Mouse (Mus musculus): ENCODE data around the gene 5730409E04Rik.
A peak's percentile ranks its signal among the peaks of the same experiment; 100 is the strongest.

5730409E04Rik gene

DNA sequence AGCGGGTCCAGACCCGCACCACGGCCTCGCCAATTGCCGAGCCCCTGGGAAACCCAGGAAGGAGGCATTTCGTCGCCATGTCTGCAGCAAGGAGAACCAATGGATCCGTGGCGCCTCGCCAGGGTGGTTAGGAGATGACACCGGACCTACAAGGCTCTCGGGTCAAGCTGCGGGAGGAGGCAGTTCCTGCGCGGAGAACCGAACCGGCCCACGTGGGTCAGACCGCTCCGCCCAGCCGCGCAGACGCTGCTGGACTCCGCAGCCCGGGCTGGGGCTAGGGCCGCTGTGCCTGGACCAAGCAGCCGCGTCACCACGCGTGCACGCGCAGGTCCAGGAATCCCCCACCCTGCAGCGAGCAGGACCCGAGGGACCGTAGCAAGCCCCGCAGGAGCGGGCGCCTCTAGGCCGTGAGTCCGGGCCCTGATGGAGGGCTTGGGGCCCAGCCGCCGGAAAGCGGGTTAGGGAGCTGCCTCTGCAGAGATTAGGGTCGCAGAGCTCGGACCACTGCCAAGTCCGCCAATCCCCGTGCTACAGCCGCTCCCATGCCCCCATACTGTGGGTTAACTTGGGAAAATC lies at the start of gene 5730409E04Rik:
TSS of gene 5730409E04Rik (plus strand) at position 213 of the 576 bp plus-strand sequence.
- DNase-seq (ENCODE audit: low read depth, low spot score), result no peak

DNA sequence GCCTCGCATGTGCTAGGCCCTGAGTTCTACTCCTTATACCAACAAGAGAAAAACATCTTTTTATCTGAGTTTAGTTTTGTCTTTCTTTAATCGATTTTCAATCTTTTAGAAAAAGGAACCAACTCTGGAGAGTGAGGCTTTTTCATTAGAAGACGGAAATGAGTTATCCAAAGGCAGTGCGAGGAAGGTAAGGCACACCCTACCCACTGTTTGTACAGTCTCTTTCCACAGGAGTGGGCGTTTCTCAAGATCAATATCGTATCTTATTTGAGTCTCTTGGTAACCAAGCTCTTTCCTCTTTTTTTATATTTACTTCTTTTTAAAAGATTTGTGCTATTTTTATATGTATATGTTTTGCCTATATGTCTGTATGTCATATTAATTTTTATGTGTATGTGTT lies 45.8 kb upstream of the 5730409E04Rik start:
- no peak for DNase-seq (ENCODE audit: low read depth, low spot score)

DNA sequence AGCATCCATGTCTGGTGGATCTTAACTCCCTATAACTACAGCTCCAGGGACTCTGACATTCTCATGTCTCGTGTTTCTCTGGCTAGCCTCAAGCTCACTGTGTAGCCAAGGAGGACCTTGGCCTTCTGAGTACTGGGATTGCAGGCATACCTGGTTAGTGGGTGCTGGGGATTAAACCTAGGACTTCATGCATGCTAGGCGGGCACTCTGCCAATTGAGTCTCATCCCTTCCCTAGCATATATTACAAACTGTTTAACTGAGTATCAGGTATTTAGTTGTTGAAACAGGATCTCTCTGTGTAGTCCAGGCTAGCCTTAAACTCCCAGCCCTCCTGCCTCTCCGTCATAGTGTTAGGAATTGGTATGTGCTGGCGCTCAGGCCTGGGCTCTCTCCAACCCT lies 42.4 kb upstream of the 5730409E04Rik start:
- no peak for DNase-seq (ENCODE audit: low read depth, low spot score)

DNA sequence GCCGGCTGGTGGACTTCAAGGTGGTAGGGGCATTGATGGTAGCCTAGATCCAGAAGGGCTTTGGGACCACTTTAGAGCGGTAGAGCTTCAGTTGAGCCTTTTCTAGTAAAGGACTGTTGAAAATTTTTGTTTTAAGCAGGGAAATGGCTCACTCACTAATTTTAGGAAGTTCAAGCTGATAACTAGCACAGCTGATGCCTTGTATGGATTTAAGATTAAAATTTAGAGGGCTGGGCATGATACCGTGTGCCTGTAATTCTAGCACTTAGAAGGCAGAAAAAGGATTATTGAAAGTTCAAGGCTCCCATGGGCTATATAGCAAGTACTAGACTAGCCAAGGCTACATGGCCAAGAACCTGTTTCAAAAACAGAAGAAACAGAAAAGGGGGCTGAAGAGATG lies 39.8 kb upstream of the 5730409E04Rik start:
- DNase-seq (ENCODE audit: low read depth, low spot score), result no peak

DNA sequence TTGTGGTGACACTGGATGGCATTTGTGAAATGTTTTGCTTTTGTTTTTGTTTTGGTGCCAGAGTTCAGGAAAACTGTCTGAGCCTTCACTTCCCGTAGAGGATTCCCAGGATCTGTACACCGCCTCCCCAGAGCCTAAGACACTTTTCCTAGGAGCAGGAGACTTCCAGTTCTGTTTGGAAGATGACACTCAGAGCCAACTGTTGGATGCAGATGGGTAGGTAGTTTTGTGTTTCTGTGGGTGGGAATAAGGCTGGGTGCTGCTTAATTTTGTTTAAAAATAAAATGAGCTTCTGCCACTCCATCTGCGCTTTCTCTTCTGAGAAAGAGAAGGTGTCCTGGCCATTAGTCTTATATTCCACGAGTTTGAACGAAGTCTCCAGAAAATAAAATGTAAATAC lies 33.3 kb upstream of the 5730409E04Rik start:
- DNase-seq (ENCODE audit: low read depth, low spot score), result no peak

DNA sequence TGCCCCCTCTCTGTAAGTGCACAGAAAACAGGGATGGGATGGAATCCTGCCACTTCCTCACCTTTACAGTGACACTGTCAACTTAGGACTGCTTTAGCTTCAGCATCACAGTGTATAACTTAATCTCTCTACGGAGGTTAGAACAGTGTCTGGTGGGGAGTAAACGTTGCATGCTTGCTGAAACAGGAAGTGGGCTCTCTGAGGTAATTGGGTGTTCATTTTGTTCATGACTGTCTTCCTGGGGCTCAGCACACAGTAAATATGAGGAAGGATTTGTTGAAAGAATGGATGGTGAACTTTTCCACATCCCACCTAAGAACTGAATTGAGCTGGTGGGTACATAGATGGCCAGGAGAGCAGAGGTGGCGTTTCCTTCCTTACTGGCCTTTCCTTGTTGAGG lies 31.7 kb upstream of the 5730409E04Rik start:
- no peak for DNase-seq (ENCODE audit: low read depth, low spot score)

DNA sequence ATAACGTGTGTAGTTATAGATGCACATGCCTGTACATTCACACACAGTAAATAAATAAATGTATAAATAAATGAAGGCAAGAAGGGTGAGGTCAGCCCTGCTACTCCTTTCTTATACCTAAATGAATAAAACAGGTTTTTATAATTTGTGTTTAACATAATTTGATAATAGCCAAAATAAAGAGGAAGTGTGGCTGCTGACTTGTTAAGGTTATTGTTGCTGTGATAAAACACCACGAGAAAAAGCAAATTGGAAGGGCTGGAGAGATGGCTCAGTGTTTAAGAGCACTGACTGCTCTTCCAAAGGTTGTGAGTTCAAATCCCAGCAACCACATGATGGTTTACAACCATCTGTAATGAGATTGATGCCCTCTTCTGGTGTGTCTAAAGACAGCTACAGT lies 30.5 kb upstream of the 5730409E04Rik start:
- no peak for DNase-seq (ENCODE audit: low read depth, low spot score)

DNA sequence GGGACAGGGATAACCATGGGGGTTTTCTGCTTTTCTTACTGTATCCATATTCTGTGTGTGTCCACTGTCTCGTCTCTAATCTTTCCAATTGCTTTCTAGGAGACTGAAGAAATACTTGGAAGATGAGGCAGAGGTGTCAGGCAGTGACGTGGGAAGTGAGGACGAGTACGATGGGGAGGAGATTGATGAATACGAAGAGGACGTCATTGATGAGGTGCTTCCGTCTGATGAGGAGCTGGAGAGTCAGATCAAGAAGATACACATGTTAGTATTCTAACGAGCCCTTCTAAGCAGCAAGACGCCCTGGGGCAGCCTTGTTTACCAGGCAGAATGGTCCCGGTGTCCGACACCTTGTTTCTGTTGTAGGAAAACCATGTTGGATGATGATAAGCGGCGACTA lies 23.9 kb upstream of the 5730409E04Rik start:
- DNase-seq (ENCODE audit: low read depth, low spot score), result no peak

DNA sequence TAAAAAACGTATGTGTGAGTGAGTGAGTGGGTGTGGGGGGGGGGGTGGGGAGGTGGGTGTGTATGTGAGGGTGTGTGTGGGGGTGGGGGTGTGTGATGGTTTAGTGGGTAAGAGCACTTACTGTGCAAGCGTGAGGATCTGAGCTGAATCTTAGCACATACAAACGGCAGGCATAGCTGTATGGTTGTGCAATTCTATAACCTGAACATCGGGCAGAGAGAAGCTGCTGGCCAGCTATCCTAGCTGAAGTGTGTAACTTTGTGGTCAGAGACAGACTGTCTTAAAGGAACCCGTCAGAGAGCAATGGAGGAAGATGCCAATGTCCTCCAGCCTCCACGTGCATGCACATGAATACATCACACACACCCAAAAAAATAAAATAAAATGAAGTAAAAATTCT lies 17.6 kb upstream of the 5730409E04Rik start:
- no peak for DNase-seq (ENCODE audit: low read depth, low spot score)

DNA sequence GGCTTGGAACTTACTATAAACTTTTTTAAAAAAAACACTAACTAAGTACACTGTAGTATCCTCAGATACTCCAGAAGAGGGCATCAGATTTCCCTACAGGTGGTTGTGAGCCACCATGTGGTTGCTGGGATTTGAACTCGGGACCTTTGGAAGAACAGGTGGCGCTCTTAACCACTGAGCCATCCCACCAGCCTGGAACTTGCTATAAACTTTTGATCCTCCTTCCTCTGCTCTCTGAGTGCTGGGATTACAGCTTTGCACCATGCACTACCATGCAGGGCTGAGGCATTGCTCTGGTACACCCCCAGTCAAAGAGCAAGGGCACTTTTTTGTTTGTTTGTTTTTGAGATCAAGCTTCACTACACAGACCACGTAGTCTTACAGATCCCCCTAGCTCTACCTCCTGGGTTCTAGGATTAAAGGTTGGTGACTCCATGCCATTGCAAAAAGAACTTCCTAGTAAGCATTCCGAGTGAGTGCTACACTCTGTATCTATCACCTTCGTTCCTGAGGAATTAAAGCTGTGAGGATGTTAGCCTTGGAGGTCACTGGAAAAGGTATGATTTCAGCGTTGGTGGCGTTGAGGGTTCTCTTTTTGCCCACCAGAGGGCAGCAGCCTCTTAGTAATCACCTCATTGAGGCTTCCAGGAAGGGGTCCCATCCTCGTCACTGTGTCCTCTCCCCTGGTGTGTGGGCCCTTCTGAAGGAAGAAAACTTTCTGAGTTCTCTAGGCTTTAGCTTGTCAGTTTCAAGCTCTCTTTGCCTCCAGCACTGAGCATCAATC lies 9.5 kb upstream of the 5730409E04Rik start:
- DNase-seq (ENCODE audit: low read depth, low spot score), result peak; percentile 4

DNA sequence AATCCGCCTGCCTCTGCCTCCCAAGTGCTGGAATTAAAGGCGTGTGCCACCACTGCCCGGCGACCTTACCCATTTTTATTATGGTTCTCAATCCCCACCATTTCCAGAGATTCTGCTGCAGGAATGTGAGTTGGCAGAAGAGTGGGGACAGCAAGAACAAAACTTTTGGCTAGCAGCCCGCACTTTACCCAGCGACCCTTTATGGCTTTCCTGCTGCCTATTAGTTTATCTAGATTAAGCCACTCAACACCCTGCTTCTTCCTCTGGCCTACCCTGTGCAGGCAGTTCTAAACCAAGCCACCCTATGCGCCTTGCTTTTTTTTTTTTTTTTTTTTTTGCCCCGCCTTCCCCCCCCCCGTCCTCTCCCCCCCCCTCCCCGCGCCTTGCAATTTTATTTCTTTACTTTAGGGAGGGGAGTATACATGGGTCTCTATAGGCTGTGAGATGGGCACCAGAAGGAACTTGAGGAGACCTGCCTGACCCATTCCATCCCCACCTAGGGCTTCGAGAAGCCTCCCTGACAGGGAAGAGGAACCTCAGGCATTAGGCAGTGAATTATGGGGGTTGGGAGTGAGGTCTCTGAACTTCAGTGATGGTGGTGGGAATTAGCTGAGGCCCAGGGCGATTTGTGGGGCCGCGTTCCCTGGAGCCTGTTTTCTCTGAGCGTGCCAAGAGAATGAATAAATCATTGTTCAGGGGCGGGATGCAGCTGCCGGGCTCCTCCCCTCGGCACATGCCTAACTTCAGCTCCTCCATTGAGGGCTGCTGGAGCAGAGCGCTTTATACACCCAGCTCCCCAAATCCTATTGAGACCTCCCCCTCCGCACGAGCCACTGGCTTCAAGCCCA lies 7.8 kb upstream of the 5730409E04Rik start:
- DNase-seq (ENCODE audit: low read depth, low spot score), result no peak

DNA sequence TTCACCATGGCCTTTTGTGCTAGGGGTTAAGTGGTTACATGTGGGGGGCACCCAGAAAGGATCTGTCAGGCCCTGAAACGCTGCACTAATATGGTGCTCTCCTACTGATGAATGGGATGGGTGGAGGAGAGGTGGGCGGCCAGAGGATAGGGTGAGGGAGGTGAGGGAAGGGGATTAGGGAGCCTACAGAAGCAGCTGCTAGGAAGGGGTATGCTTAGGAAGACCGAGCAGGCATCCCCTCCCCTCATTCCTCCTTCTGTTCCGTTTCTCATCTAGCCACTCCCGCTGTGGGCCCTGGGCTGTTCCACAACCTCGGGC lies 7.2 kb upstream of the 5730409E04Rik start:
- no peak for DNase-seq (ENCODE audit: low read depth, low spot score)

DNA sequence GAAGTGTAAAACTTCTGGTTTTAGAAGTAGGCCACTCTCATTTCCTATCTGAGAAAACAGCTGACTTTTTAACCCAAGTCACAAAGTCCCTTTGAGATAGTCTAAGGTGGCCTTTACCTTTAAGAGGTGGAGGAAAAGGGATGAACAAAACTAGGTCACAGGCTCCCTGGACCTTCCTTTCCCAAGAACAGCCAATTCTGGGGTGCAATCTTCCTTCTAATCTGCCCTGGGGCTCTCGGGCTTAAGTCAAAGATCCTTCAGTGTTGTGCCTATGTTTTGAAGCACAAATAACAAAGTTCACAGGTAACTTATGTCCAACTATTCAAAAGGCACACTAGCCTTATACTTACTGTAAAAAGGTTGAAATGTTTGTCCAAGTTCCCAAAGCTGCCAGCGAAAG lies 5.5 kb upstream of the 5730409E04Rik start:
- no peak for DNase-seq (ENCODE audit: low read depth, low spot score)

DNA sequence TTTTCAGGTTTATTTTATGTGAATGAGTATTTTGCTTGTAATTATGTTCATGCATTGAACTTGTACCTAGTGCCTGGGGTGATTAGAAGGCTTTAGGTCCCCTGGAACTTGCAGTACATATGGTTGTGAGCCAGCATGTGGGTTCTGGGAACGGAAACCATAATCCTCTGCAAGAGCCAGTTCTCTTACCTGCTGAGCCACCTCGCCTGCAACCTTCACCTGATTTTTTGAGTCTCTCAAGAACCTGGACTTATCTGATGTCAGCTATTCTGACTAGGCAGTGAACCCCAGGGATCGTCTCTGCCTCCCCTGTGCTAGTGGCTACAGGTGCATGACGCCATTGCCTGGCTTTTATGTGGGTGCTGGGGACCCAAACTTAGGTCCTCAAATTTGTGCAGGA lies 3.9 kb upstream of the 5730409E04Rik start:
- no peak for DNase-seq (ENCODE audit: low read depth, low spot score)

DNA sequence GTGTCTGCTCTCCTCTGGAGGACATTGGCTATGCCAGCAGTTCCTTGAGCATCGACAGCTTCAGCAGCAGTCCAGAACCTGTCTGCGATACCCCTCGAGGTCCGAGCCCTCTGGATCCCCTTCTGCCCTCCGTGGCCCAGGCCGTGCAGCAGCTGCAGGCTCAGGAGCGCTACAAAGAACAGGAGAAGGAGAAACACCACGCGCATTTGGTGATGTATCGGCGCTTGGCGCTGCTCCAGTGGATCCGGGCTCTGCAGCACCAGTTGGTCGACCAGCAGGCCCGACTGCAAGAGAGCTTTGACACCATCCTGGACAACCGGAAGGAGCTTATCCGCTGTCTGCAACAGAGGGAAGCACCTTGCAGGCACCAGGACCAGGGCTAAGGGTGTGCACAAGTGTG lies 2.4 kb downstream of the 5730409E04Rik start:
- no peak for DNase-seq (ENCODE audit: low read depth, low spot score)

DNA sequence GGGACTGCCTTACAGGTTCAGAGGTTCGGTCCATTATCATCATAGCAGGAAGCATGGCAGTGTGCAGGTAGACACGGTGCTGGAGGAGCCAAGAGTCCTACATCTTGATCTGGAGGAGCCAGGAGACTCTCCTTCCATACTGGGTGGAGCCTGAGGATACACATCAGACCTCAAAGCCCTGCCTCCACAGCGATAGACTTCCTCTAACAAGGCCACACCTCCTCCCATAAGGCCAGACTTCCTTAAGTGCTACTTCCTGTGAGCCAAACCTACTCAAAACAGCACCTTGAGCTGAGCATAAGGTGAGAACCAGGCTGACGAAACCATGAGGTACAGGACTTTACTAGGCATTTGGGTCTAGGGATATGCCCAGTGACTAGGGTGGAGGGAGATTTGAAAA lies 6.7 kb downstream of the 5730409E04Rik start:
- DNase-seq (ENCODE audit: low read depth, low spot score), result no peak

DNA sequence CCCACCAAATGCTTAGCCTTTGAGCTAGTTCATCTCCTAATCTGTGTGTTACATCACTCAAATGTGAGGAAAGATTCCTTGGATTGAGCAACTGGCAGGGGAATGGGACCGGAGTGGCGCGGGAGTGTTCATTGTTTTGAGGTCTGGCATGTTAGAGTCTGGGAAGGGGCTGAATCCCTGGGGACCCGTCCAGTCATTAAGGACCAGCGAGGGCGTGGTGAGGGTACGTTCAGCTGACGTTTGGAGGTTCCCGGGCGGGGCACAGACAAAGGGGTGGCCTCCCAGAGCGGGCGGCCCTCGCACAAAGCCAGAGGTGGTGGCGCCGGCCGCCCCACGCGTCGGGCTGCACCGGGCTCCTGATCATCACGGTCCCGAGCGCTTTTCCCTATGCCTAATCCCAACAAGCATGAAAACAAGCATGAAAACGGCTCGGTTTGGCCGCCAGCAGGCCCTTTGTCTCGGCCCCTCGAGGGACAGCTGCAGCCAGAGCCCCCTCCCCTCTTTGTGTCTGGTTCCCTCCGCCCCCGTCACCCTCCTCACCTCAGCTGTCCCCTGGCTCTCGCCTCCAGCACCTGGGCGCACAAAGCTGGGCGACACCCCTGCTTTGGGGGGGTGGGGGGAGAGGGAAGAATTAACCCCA lies 10.2 kb downstream of the 5730409E04Rik start:
- DNase-seq (ENCODE audit: low read depth, low spot score), result no peak

DNA sequence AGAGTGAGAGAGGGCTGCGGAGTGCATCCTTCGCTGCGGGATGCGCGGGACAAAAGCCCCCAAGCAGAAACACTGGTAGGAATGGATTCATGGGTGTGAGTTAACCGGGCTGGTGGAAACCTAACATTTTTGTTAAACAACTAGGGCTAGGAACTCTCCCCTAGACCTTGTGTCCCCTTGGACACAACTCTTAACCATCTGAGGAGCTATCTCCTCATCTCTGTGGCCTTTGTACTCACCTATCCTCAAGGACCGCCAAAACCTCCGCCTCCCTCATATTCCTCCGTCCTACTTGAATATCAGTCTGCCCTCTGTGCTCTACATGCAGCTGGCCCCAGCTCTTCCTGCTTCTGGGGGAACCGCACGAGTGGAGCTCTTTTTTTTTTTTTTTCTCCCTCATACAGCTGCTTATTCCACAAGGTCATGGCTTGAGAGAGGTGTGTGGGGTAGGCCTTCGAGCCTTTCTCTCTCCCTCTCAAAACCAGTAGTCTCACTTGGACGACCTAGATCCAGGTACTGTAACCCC lies 10.8 kb downstream of the 5730409E04Rik start:
- DNase-seq (ENCODE audit: low read depth, low spot score), result no peak

DNA sequence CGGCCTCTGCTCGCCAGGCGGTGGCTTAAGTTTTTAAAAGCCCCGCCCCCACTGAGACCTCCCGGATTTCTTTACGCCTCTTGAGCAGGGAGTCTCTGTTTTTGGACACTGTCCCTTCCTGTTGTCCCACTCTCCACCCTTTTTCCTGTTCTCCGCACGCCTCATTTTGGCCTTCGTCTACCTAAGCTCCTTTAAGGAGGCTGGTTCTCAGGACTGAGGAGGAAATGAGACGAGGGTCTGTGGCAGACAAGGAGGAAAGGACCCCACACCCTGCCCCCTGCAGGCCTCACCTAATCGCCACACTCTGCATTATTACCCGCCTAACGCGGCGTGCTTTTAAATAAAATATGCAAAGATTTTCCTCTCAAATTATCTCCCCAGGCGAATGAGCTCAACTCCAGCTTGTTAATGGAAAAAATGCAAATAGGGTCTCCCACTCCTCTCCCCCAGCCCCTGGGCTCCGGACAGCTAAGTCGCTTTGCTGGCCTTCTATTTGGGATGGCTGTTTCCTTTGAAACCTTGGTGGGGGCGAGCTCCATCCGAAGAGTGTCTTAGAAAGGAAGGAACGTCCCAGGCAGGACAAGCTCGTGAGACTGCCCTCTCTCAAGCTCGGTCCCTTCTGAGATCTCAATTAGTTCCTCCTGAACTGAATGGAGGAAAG lies 17.5 kb downstream of the 5730409E04Rik start:
- DNase-seq (ENCODE audit: low read depth, low spot score), result no peak

DNA sequence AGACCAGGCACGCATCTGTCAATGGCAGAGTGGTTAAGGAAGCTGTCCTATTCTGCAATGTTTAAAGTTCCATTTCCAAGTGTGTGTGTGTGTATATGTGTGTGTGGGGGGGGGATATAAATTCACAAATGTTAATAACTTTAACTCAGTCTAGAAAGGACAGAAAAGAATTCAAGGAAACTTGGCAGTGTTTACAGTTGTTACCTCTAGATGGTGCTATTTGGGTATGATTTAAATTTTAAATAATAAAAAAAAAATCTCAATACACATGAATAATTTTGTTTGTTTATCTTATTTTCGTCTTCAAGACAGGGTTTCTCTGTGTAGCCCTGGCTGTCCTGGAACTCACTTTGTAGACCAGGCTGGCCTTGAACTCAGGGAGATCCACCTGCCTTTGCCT lies 22.3 kb downstream of the 5730409E04Rik start:
- no peak for DNase-seq (ENCODE audit: low read depth, low spot score)

DNA sequence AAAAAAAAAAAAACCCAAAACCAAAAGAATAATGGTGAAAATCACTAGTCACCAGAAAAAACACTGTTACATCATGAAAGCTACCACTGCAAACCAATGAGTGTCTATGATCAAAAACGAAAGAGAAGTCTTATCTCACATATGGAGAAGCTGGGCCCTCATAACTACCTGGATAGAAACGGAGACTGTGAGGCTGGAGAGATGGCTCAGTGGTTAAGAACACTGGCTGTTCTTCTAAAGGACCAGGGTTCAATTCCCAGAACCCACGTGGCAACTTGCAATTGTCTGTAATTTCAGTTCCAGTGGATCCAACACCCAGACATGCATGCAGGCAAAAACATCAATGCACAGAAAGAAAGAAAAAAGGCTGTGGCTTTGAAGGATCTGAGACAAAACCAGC lies 23.1 kb downstream of the 5730409E04Rik start:
- DNase-seq (ENCODE audit: low read depth, low spot score), result no peak

DNA sequence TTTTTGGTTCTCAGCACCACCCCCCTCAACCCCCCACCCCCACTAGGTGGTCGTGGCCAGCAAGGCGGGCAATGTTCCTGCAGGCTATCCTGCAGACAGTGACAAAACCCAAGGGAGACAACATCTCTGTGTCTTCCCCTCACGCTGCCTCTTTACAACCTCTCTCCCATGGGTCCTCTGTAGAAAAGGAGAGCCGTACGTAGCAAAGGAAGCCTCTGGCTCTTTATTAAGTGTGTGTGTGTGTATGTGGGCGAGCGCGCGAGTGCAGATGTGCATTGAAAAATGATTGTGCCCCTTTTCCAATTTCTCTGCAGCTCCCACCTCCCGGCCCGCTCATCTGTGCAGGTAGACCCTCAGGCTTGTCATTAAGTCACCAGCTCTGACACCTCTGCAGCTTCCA lies 26.7 kb downstream of the 5730409E04Rik start:
- DNase-seq (ENCODE audit: low read depth, low spot score), result no peak
